8 mouse cellular contexts compared by ENCODE assay signal in the genomic region with DNA sequence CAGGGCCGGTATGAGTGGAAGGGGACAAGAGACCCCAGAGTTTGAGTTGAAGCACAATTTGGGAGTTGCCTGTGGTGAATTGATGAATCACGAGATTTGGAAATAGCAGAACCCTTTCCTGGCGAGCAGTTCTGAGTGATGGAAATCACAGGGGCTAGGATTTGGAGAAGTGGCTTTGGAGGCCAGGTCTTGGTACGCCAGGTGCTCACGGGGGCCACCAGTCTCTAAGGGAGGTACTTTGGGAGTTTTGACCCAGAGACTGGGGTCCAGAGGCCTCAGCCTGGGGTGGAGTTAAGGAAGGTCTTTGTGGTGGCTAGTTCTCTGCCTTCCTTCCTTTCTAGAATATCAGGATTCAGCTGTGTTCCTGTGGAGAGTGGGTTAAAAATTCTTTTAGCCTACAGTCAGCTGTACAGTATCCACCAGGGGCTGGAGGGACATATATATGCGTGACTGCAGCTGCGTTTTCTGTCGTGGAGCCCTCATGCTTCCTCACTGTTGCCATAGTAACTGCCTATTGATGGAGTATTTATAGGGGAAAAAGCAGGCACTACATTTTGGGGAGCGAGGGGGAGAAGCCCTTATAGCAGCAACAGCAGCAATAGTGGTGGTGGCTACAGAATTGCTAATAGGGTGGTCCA. TPM values are rescaled to one million over a fixed set of nuclear protein-coding genes. Genes with fewer than 3 reads are reported as not detected.
DNase-seq lines count a peak whose midpoint lies in the region; ATAC-seq and TF ChIP-seq lines count a peak whose summit lies in the region.

No protein-coding gene starts in this region.

- DNase-seq in gastrocnemius, adult 2 months: no peak
- DNase-seq in gastrocnemius, adult 18-20 months (ENCODE audit: low spot score): no peak
- peak; percentile 44 for DNase-seq in forebrain, postnatal 0 days
- no peak for DNase-seq in liver, embryonic 13.5 days
- DNase-seq in urinary bladder, adult 18-20 months (ENCODE audit: low spot score in 2 of 2): no peak
- DNase-seq in gastrocnemius, postnatal 25 days: no peak
- no peak for DNase-seq in layer of hippocampus, postnatal 14 days (ENCODE audit: low spot score in 2 of 2)

- no peak for TF ChIP-seq CTCF in gastrocnemius, adult 2 months (IDR thresholded peaks at IDR 0.05)
- TF ChIP-seq CTCF in E14TG2a.4 (conservative IDR thresholded peaks at IDR 0.05; ENCODE audit: low read length): no peak
- TF ChIP-seq CTCF in forebrain, postnatal 0 days (IDR thresholded peaks at IDR 0.05; ENCODE audit: low read depth): no peak; the same call in 1 of the 2 replicates

- H3K4me1 ChIP-seq in E14TG2a.4 (replicated peaks; ENCODE audit: low read depth, low read length): peaks cover 6% of the 10 kb centered on the region; the same call in 1 of the 2 replicates
- H3K4me1 ChIP-seq in forebrain, postnatal 0 days (ENCODE audit: insufficient read depth): no peaks in the 10 kb centered on the region
- no peaks in the 10 kb centered on the region for H3K4me1 ChIP-seq in liver, embryonic 13.5 days (replicated peaks)

- 27% methylated on average over 9 of the region's 9 CpGs for WGBS in forebrain, postnatal 0 days
- WGBS in liver, embryonic 13.5 days (ENCODE audit: insufficient replicate concordance): 40% methylated on average over 9 of the region's 9 CpGs

- ATAC-seq in forebrain, postnatal 0 days: peak; percentile 70
- ATAC-seq in liver, embryonic 13.5 days (ENCODE audit: low read depth): no peak

- peak overlapping the region; percentile 65 for H3K4me2 ChIP-seq in forebrain, postnatal 0 days (ENCODE audit: low read depth)
- peak overlapping the region; percentile 45; the same call in 1 of the 2 replicates for H3K4me2 ChIP-seq in liver, embryonic 13.5 days

- no peaks in the 10 kb centered on the region for H3K9me3 ChIP-seq in E14TG2a.4 (ENCODE audit: low read length)
- H3K9me3 ChIP-seq in forebrain, postnatal 0 days (ENCODE audit: low read length): no peaks in the 10 kb centered on the region
- H3K9me3 ChIP-seq in liver, embryonic 13.5 days (replicated peaks): no peaks in the 10 kb centered on the region

- H3K9ac ChIP-seq in forebrain, postnatal 0 days: peak overlapping the region; percentile 73
- H3K9ac ChIP-seq in liver, embryonic 13.5 days: no peak overlapping the region

- peak overlapping the region; percentile 76 for H3K4me3 ChIP-seq in gastrocnemius, adult 2 months
- peak overlapping the region; percentile 81 for H3K4me3 ChIP-seq in E14TG2a.4 (replicated peaks; ENCODE audit: low read length)
- H3K4me3 ChIP-seq in forebrain, postnatal 0 days (ENCODE audit: low read depth, low read length): peak overlapping the region; percentile 46
- peak overlapping the region; percentile 31; the same call in 1 of the 2 replicates for H3K4me3 ChIP-seq in liver, embryonic 13.5 days (replicated peaks)

- peak overlapping the region; percentile 80 for H3K27ac ChIP-seq in gastrocnemius, adult 2 months
- peak overlapping the region; percentile 73 for H3K27ac ChIP-seq in forebrain, postnatal 0 days (ENCODE audit: low read depth, low read length)
- no peak overlapping the region for H3K27ac ChIP-seq in liver, embryonic 13.5 days

- H3K36me3 ChIP-seq in E14TG2a.4 (ENCODE audit: insufficient read depth, low read length): no peaks in the 10 kb centered on the region
- H3K36me3 ChIP-seq in forebrain, postnatal 0 days (ENCODE audit: insufficient read depth): no peaks in the 10 kb centered on the region
- H3K36me3 ChIP-seq in liver, embryonic 13.5 days: no peaks in the 10 kb centered on the region

- intact Hi-C loops in gastrocnemius, adult 2 months (cut with DNase I): no loop called here

- peaks cover 7% of the 10 kb centered on the region; the same call in 1 of the 2 replicates for H3K27me3 ChIP-seq in E14TG2a.4 (ENCODE audit: insufficient read depth, low read length)
- H3K27me3 ChIP-seq in forebrain, postnatal 0 days (ENCODE audit: insufficient read depth, low read length): no peaks in the 10 kb centered on the region
- peaks cover 25% of the 10 kb centered on the region for H3K27me3 ChIP-seq in liver, embryonic 13.5 days

RNA-seq across cellular contexts. Expression of gene Prrg3, which starts 1.0 kb away (rescaled TPM):
- total RNA-seq in gastrocnemius, adult 2 months (2021): 1 to 10 TPM; 2.4 to 3.2 TPM
- total RNA-seq in gastrocnemius, adult 18-20 months (2021): 1 to 10 TPM; 1.9 to 2.9 TPM
- total RNA-seq in forebrain, postnatal 0 days (2014; rRNA removed): 16.8 and 16.9 TPM in 2 replicates
- polyA plus RNA-seq in forebrain, postnatal 0 days (2015; fragmentation: Nextera tagmentation; extraction: Ambion mirVana): 3.6 and 7.5 TPM in 2 replicates
- 0.85 and 1.3 TPM in 2 replicates for polyA plus RNA-seq in liver, embryonic 13.5 days (2015; fragmentation: Nextera tagmentation; extraction: Ambion mirVana)
- total RNA-seq in gastrocnemius, postnatal 25 days (2021): 1 to 10 TPM; 3.7 to 5.7 TPM
- 10 to 100 TPM; 22.8 to 25.8 TPM for total RNA-seq in layer of hippocampus, postnatal 14 days (2021)

RNA-seq across cellular contexts. Expression of gene Fate1, which starts 9.4 kb away (rescaled TPM):
- total RNA-seq in gastrocnemius, adult 2 months (2021): not detected
- total RNA-seq in gastrocnemius, adult 18-20 months (2021): not detected
- 0.23 and 0.81 TPM in 2 replicates for total RNA-seq in forebrain, postnatal 0 days (2014; rRNA removed)
- polyA plus RNA-seq in forebrain, postnatal 0 days (2015; fragmentation: Nextera tagmentation; extraction: Ambion mirVana): not detected in 2 replicates
- not detected in 2 replicates for polyA plus RNA-seq in liver, embryonic 13.5 days (2015; fragmentation: Nextera tagmentation; extraction: Ambion mirVana)
- total RNA-seq in gastrocnemius, postnatal 25 days (2021): not detected
- not detected for total RNA-seq in layer of hippocampus, postnatal 14 days (2021)

RNA-seq across cellular contexts. Expression of gene Cnga2, which starts 28.3 kb away (rescaled TPM):
- total RNA-seq in gastrocnemius, adult 2 months (2021): not detected
- not detected for total RNA-seq in gastrocnemius, adult 18-20 months (2021)
- 0.23 and 0.24 TPM in 2 replicates for total RNA-seq in forebrain, postnatal 0 days (2014; rRNA removed)
- polyA plus RNA-seq in forebrain, postnatal 0 days (2015; fragmentation: Nextera tagmentation; extraction: Ambion mirVana): 0.06 TPM in 2 replicates
- polyA plus RNA-seq in liver, embryonic 13.5 days (2015; fragmentation: Nextera tagmentation; extraction: Ambion mirVana): 0.03 TPM in 1 of 2 replicates, not detected in the other
- total RNA-seq in gastrocnemius, postnatal 25 days (2021): not detected
- under 1 TPM; 0.09 to 0.19 TPM for total RNA-seq in layer of hippocampus, postnatal 14 days (2021)

RNA-seq across cellular contexts. Expression of gene Gm1141, which starts 42.6 kb away (rescaled TPM):
- under 1 TPM in 1 of 2 experiments, not detected in 1; 0.14 TPM for total RNA-seq in gastrocnemius, adult 2 months (2021)
- under 1 TPM in 1 of 2 experiments, not detected in 1; 0.14 TPM for total RNA-seq in gastrocnemius, adult 18-20 months (2021)
- total RNA-seq in forebrain, postnatal 0 days (2014; rRNA removed): 0.57 and 1.8 TPM in 2 replicates
- 0.15 and 0.19 TPM in 2 replicates for polyA plus RNA-seq in forebrain, postnatal 0 days (2015; fragmentation: Nextera tagmentation; extraction: Ambion mirVana)
- polyA plus RNA-seq in liver, embryonic 13.5 days (2015; fragmentation: Nextera tagmentation; extraction: Ambion mirVana): not detected in 2 replicates
- not detected for total RNA-seq in gastrocnemius, postnatal 25 days (2021)
- under 1 TPM; 0.44 to 0.67 TPM for total RNA-seq in layer of hippocampus, postnatal 14 days (2021)

Comparison
In these comparisons a context has a peak if more than half of its experiments do, and no peak if none do; other contexts are left out.
1. H3K4me3 ChIP-seq: peak in every context shown above with its lines; median percentile 81 in E14TG2a.4; 76 in gastrocnemius, adult 2 months; 46 in forebrain, postnatal 0 days; 31 in liver, embryonic 13.5 days.